Mouse (Mus musculus) adrenal gland, postnatal 36 days (tissue): ENCODE data around the gene Oprm1. TPM values are rescaled to one million over a fixed set of nuclear protein-coding genes. Genes with fewer than 3 reads are reported as not detected.

ENCODE experiments used
- total RNA-seq, 2 experiments: library from RNA; stranded (reverse); gene quantifications; 2 replicates each; pipeline ENCODE4 v1.2.3; 2021

Oprm1 gene
- total RNA-seq, 2 experiments from 2014 or later = not detected

Other genes starting within 250 kb of the Oprm1 start
- not detected for gene Gm10945, start 3.3 kb downstream of the Oprm1 start, total RNA-seq